In the genomic region with DNA sequence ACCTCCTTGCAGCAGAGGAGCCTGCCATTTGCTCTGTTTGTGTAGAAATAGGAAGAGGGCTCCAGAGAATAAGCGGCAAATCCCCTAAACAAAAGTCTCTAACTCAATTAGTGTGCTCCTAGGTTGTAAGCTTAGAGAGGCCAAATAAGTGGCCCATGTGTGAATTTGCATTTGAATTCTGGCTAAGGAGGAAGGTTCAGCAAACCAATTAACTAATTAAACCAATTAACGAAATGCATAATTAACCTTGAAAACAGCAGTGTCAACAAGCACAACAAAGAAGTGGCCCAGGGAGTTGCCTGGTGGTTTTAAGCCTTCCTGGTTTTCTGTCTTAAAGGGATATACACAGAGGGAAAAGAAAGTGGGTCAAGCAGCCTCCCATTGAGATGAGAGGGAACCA, we compare ENCODE assay signal across 18 mouse cellular contexts.
DNase-seq lines count a peak whose midpoint lies in the region; ATAC-seq lines count a peak whose summit lies in the region.
"Had no signal": no experiment of that assay in that cellular context is flagged by ENCODE, and none has a peak within 500 bp of the region (broad histone marks: within the 10 kb centered on the region; RNA-seq: fewer than 3 reads in every experiment).

No protein-coding gene starts in this region.

- no peak overlapping the region for H3K9ac ChIP-seq in forebrain, embryonic 11.5 days (ENCODE audit: low read length)
- H3K9ac ChIP-seq in neural tube, embryonic 13.5 days: no peak overlapping the region
- H3K9ac ChIP-seq in neural tube, embryonic 15.5 days (replicated peaks): no peak overlapping the region
- no peak overlapping the region for H3K9ac ChIP-seq in midbrain, embryonic 14.5 days (replicated peaks; ENCODE audit: low read length)
- H3K9ac ChIP-seq: embryonic facial prominence, embryonic 12.5 days; liver, embryonic 15.5 days had no signal

- peaks cover 2% of the 10 kb centered on the region; the same call in 1 of the 2 replicates for H3K4me1 ChIP-seq in forebrain, embryonic 11.5 days (replicated peaks; ENCODE audit: control insufficient read depth, insufficient read depth, low read length)
- peaks cover 27% of the 10 kb centered on the region for H3K4me1 ChIP-seq in forebrain, embryonic 10.5 days
- 0 out of 2 replicates have a peak, but pooled peaks cover 10% of the 10 kb centered on the region for H3K4me1 ChIP-seq in neural tube, embryonic 13.5 days (replicated peaks)
- H3K4me1 ChIP-seq in neural tube, embryonic 15.5 days: peaks cover 5% of the 10 kb centered on the region
- no peaks in the 10 kb centered on the region for H3K4me1 ChIP-seq in midbrain, embryonic 14.5 days (ENCODE audit: control insufficient read depth, insufficient read depth, low read length)
- H3K4me1 ChIP-seq: liver, embryonic 15.5 days had no signal

- DNase-seq in forebrain, embryonic 11.5 days (ENCODE audit: low spot score): no peak
- no peak for DNase-seq in forebrain, embryonic 10.5 days (ENCODE audit: extremely low spot score, low spot score)
- DNase-seq in midbrain, embryonic 14.5 days: peak; percentile 50
- no peak for DNase-seq in cerebellum, adult 11 months
- DNase-seq: adrenal gland, postnatal 10 days; cerebellum, adult 8-10 months; heart, adult 11 months; kidney, adult 11 months; kidney, postnatal 14 days; lung, postnatal 14 days; right cerebral cortex, adult 18-20 months had no signal

- no peak overlapping the region for H3K27ac ChIP-seq in forebrain, embryonic 11.5 days (ENCODE audit: low read depth, low read length)
- no peak overlapping the region for H3K27ac ChIP-seq in forebrain, embryonic 10.5 days
- H3K27ac ChIP-seq in neural tube, embryonic 13.5 days (replicated peaks): no peak overlapping the region
- no peak overlapping the region for H3K27ac ChIP-seq in neural tube, embryonic 15.5 days (replicated peaks)
- no peak overlapping the region for H3K27ac ChIP-seq in midbrain, embryonic 14.5 days (replicated peaks; ENCODE audit: low read depth, low read length)
- H3K27ac ChIP-seq: embryonic facial prominence, embryonic 12.5 days; liver, embryonic 15.5 days had no signal

- H3K4me3 ChIP-seq in forebrain, embryonic 11.5 days (ENCODE audit: low read depth, low read length): no peak overlapping the region
- no peak overlapping the region for H3K4me3 ChIP-seq in forebrain, embryonic 10.5 days
- H3K4me3 ChIP-seq in neural tube, embryonic 13.5 days: no peak overlapping the region
- H3K4me3 ChIP-seq in neural tube, embryonic 15.5 days (replicated peaks): no peak overlapping the region
- no peak overlapping the region for H3K4me3 ChIP-seq in midbrain, embryonic 14.5 days (replicated peaks; ENCODE audit: low read depth, low read length)
- H3K4me3 ChIP-seq: embryonic facial prominence, embryonic 12.5 days; liver, embryonic 15.5 days had no signal

- H3K27me3 ChIP-seq in forebrain, embryonic 11.5 days (ENCODE audit: control insufficient read depth, insufficient read depth, low read length): peaks cover 59% of the 10 kb centered on the region
- peaks cover 98% of the 10 kb centered on the region for H3K27me3 ChIP-seq in forebrain, embryonic 10.5 days (ENCODE audit: poor library complexity, severe bottlenecking)
- 0 out of 2 replicates have a peak, but pooled peaks cover 4% of the 10 kb centered on the region for H3K27me3 ChIP-seq in neural tube, embryonic 13.5 days
- no peaks in the 10 kb centered on the region for H3K27me3 ChIP-seq in neural tube, embryonic 15.5 days (replicated peaks)
- H3K27me3 ChIP-seq in midbrain, embryonic 14.5 days (ENCODE audit: control insufficient read depth, insufficient read depth, low read length): no peaks in the 10 kb centered on the region
- H3K27me3 ChIP-seq: CH12.LX; embryonic facial prominence, embryonic 12.5 days; liver, embryonic 15.5 days had no signal

- no peak overlapping the region for H3K4me2 ChIP-seq in forebrain, embryonic 11.5 days (ENCODE audit: low read depth, low read length, severe bottlenecking)
- H3K4me2 ChIP-seq in neural tube, embryonic 13.5 days: no peak overlapping the region
- H3K4me2 ChIP-seq in neural tube, embryonic 15.5 days: no peak overlapping the region
- H3K4me2 ChIP-seq in midbrain, embryonic 14.5 days (ENCODE audit: low read length): no peak overlapping the region
- H3K4me2 ChIP-seq: embryonic facial prominence, embryonic 12.5 days; liver, embryonic 15.5 days had no signal

- no peaks in the 10 kb centered on the region for H3K9me3 ChIP-seq in forebrain, embryonic 11.5 days (ENCODE audit: control insufficient read depth, low read length)
- no peaks in the 10 kb centered on the region for H3K9me3 ChIP-seq in forebrain, embryonic 10.5 days
- H3K9me3 ChIP-seq in neural tube, embryonic 13.5 days: no peaks in the 10 kb centered on the region
- H3K9me3 ChIP-seq in neural tube, embryonic 15.5 days (replicated peaks): no peaks in the 10 kb centered on the region
- no peaks in the 10 kb centered on the region for H3K9me3 ChIP-seq in midbrain, embryonic 14.5 days (ENCODE audit: control insufficient read depth, low read length)
- H3K9me3 ChIP-seq: embryonic facial prominence, embryonic 12.5 days; liver, embryonic 15.5 days had no signal

- no peaks in the 10 kb centered on the region for H3K36me3 ChIP-seq in forebrain, embryonic 11.5 days (ENCODE audit: control insufficient read depth, insufficient read depth, low read length)
- H3K36me3 ChIP-seq in forebrain, embryonic 10.5 days (replicated peaks): no peaks in the 10 kb centered on the region
- H3K36me3 ChIP-seq in neural tube, embryonic 13.5 days: no peaks in the 10 kb centered on the region
- no peaks in the 10 kb centered on the region for H3K36me3 ChIP-seq in neural tube, embryonic 15.5 days
- no peaks in the 10 kb centered on the region for H3K36me3 ChIP-seq in midbrain, embryonic 14.5 days (ENCODE audit: control insufficient read depth, insufficient read depth, low read length)
- H3K36me3 ChIP-seq: embryonic facial prominence, embryonic 12.5 days; liver, embryonic 15.5 days had no signal

- peak; percentile 85 for ATAC-seq in forebrain, embryonic 11.5 days (replicated peaks; ENCODE audit: low FRiP score)
- peak; percentile 67; the same call in 1 of the 2 replicates for ATAC-seq in neural tube, embryonic 13.5 days (ENCODE audit: low read depth)
- ATAC-seq in neural tube, embryonic 15.5 days (ENCODE audit: low FRiP score): no peak
- peak; percentile 50; the same call in 1 of the 2 replicates for ATAC-seq in midbrain, embryonic 14.5 days (ENCODE audit: low FRiP score, low TSS enrichment)
- no peak for ATAC-seq in megakaryocyte progenitor cell, adult 5-6 weeks (replicated peaks; ENCODE audit: poor library complexity)
- ATAC-seq in monocyte, adult 5-6 weeks (replicated peaks; ENCODE audit: insufficient number of reproducible peaks, low FRiP score, low TSS enrichment, poor library complexity, severe bottlenecking): no peak

- 4% methylated on average over 2 of the region's 2 CpGs for WGBS in forebrain, embryonic 11.5 days
- WGBS in forebrain, embryonic 10.5 days: 3% methylated on average over 2 of the region's 2 CpGs
- WGBS in neural tube, embryonic 13.5 days: 6% methylated on average over 2 of the region's 2 CpGs
- 7% methylated on average over 2 of the region's 2 CpGs for WGBS in neural tube, embryonic 15.5 days
- WGBS in midbrain, embryonic 14.5 days: 13% methylated on average over 2 of the region's 2 CpGs

Comparison
In these comparisons a context has a peak if more than half of its experiments do, and no peak if none do; other contexts are left out.
1. ATAC-seq: peak in forebrain, embryonic 11.5 days (single experiment), neural tube, embryonic 13.5 days (single experiment) and midbrain, embryonic 14.5 days (single experiment); none in neural tube, embryonic 15.5 days (single experiment), megakaryocyte progenitor cell, adult 5-6 weeks (single experiment) and monocyte, adult 5-6 weeks (single experiment).